ENCODE assay signal across 9 mouse cellular contexts in the genomic region with DNA sequence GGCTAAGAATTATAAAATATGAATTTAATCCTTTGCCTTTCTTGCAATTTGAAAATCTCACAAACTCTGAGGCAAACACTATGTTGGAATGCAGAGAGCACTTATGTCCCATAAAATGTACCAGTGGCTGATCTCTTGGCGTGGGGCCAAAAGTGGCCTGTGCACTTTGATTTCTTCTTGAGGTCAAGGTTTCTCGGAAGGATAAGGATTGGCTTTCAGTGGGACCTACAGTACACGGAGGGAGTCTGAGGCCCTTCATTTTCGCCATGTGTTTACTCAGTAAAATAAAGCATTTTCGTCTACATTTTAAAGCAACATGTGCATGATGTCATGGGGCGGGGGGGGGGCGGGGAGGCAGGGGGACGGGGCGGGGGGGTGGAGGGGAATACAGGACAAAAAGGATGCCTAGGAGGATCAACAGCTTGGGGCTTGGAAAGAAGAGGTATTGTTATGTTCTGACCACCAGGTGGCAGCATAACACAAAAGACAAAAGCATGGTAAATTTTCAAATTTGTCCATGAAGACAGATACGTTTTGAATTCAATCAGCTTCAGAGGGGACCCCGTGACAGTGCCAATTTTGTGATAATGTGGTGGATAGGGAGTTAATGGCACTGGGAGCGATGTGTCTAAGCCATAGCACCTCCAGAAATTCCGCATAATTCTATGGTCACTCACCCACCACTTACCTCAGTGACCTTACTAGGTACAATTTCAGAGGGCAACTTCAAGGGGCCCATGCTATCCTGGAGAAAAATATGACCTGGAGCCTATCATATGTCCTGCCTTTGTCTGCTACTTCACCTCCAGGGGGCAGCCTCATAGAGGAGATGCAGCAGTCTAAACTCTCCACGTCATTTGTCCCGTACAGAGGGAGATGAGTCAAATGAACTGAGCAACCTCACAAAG.
DNase-seq lines count a peak whose midpoint lies in the region; ATAC-seq and TF ChIP-seq lines count a peak whose summit lies in the region.
"Had no signal": no experiment of that assay in that cellular context is flagged by ENCODE, and none has a peak within 500 bp of the region (broad histone marks: within the 10 kb centered on the region; RNA-seq: fewer than 3 reads in every experiment).

No protein-coding gene starts in this region.

- no peak overlapping the region for H3K9ac ChIP-seq in liver, embryonic 14.5 days (replicated peaks)
- no peak overlapping the region for H3K9ac ChIP-seq in liver, embryonic 11.5 days (ENCODE audit: low read depth, low read length)
- no peak overlapping the region for H3K9ac ChIP-seq in lung, embryonic 14.5 days
- H3K9ac ChIP-seq in neural tube, embryonic 14.5 days (replicated peaks; ENCODE audit: low read depth, low read length): no peak overlapping the region

- peak in 2 of 3 experiments; percentile 7 to 28 for DNase-seq in liver, embryonic 14.5 days (ENCODE audit: low read depth in 3 of 3, low spot score in 3 of 3)
- no peak for DNase-seq in liver, embryonic 11.5 days (ENCODE audit: low spot score)
- peak; percentile 61 for DNase-seq in R1 (ENCODE audit: low read depth, low spot score)
- peak; percentile 70 for DNase-seq in cerebellum, adult 9-11 months
- peak; percentile 22 to 48 for DNase-seq in heart, postnatal 14 days
- peak; percentile 86 for DNase-seq in lung, embryonic 14.5 days
- DNase-seq in spleen, postnatal 14 days (ENCODE audit: low spot score in 2 of 2): no peak

- H3K4me3 ChIP-seq in liver, embryonic 14.5 days (ENCODE audit: insufficient read depth in 1 of 2, low read depth in 2 of 2, low read length in 2 of 2): no peak overlapping the region
- H3K4me3 ChIP-seq in liver, embryonic 11.5 days (ENCODE audit: low read depth, low read length): no peak overlapping the region
- no peak overlapping the region for H3K4me3 ChIP-seq in lung, embryonic 14.5 days (ENCODE audit: low read depth, low read length)
- H3K4me3 ChIP-seq in neural tube, embryonic 14.5 days (ENCODE audit: low read depth, low read length): no peak overlapping the region
- H3K4me3 ChIP-seq: megakaryocyte, embryonic 14.5 days had no signal

- ATAC-seq in liver, embryonic 14.5 days (ENCODE audit: insufficient read depth): no peak
- no peak for ATAC-seq in liver, embryonic 11.5 days (replicated peaks; ENCODE audit: low FRiP score)
- peak; percentile 51 for ATAC-seq in lung, embryonic 14.5 days (ENCODE audit: insufficient read depth)
- peak; percentile 61 for ATAC-seq in neural tube, embryonic 14.5 days (ENCODE audit: low read depth)

- no peak overlapping the region for H3K4me2 ChIP-seq in liver, embryonic 14.5 days (ENCODE audit: low read depth)
- no peak overlapping the region for H3K4me2 ChIP-seq in liver, embryonic 11.5 days
- no peak overlapping the region for H3K4me2 ChIP-seq in lung, embryonic 14.5 days
- no peak overlapping the region for H3K4me2 ChIP-seq in neural tube, embryonic 14.5 days (ENCODE audit: low read depth, low read length)

- no peaks in the 10 kb centered on the region for H3K4me1 ChIP-seq in liver, embryonic 14.5 days (replicated peaks; ENCODE audit: control insufficient read depth in 2 of 2, insufficient read depth in 2 of 2, low read length in 1 of 2)
- H3K4me1 ChIP-seq in liver, embryonic 11.5 days (replicated peaks; ENCODE audit: control insufficient read depth, insufficient read depth, low read length): no peaks in the 10 kb centered on the region
- H3K4me1 ChIP-seq in lung, embryonic 14.5 days (ENCODE audit: insufficient read depth): no peaks in the 10 kb centered on the region
- H3K4me1 ChIP-seq in neural tube, embryonic 14.5 days (ENCODE audit: control insufficient read depth, insufficient read depth, low read length): no peaks in the 10 kb centered on the region

- H3K27ac ChIP-seq in liver, embryonic 14.5 days: no peak overlapping the region
- H3K27ac ChIP-seq in liver, embryonic 11.5 days (ENCODE audit: low read depth, low read length): no peak overlapping the region
- no peak overlapping the region for H3K27ac ChIP-seq in lung, embryonic 14.5 days (ENCODE audit: low read depth)
- H3K27ac ChIP-seq in neural tube, embryonic 14.5 days (ENCODE audit: low read depth, low read length): no peak overlapping the region

- TF ChIP-seq EP300 in liver, embryonic 14.5 days (IDR thresholded peaks at IDR 0.05; ENCODE audit: low read depth): no peak

- WGBS in liver, embryonic 14.5 days (ENCODE audit: insufficient replicate concordance): 21% methylated on average over 15 of the region's 15 CpGs
- 32% methylated on average over 14 of the region's 15 CpGs for WGBS in liver, embryonic 11.5 days
- 20% methylated on average over 15 of the region's 15 CpGs for WGBS in lung, embryonic 14.5 days
- 28% methylated on average over 15 of the region's 15 CpGs for WGBS in neural tube, embryonic 14.5 days

- peak; percentile 46; the same call in 1 of the 2 replicates for TF ChIP-seq CTCF in liver, embryonic 14.5 days (IDR thresholded peaks at IDR 0.05; ENCODE audit: low read depth)
- TF ChIP-seq CTCF in lung, embryonic 14.5 days (IDR thresholded peaks at IDR 0.05; ENCODE audit: low read depth): peak; percentile 68

- H3K9me3 ChIP-seq in liver, embryonic 14.5 days (ENCODE audit: control insufficient read depth, low read length): no peaks in the 10 kb centered on the region
- H3K9me3 ChIP-seq in liver, embryonic 11.5 days (ENCODE audit: control insufficient read depth, low read length): no peaks in the 10 kb centered on the region
- no peaks in the 10 kb centered on the region for H3K9me3 ChIP-seq in lung, embryonic 14.5 days (ENCODE audit: low read depth, low read length)
- H3K9me3 ChIP-seq in neural tube, embryonic 14.5 days (ENCODE audit: control insufficient read depth, low read length): no peaks in the 10 kb centered on the region
- H3K9me3 ChIP-seq: megakaryocyte, embryonic 14.5 days had no signal

- H3K36me3 ChIP-seq in liver, embryonic 14.5 days (replicated peaks; ENCODE audit: control insufficient read depth, insufficient read depth, low read depth): no peaks in the 10 kb centered on the region
- no peaks in the 10 kb centered on the region for H3K36me3 ChIP-seq in liver, embryonic 11.5 days (ENCODE audit: control insufficient read depth, insufficient read depth, low read length)
- no peaks in the 10 kb centered on the region for H3K36me3 ChIP-seq in lung, embryonic 14.5 days (ENCODE audit: insufficient read depth)
- H3K36me3 ChIP-seq in neural tube, embryonic 14.5 days (ENCODE audit: control insufficient read depth, insufficient read depth, low read length): no peaks in the 10 kb centered on the region

- intact Hi-C loops in heart, postnatal 14 days (cut with DNase I): loop anchor here (1.0 to 10.0 kb wide), 3 partner anchors 231 to 747 kb away; no protein-coding TSS in a partner anchor

- no peaks in the 10 kb centered on the region for H3K27me3 ChIP-seq in liver, embryonic 14.5 days (ENCODE audit: control insufficient read depth, insufficient read depth, low read length)
- no peaks in the 10 kb centered on the region for H3K27me3 ChIP-seq in liver, embryonic 11.5 days (replicated peaks; ENCODE audit: control insufficient read depth, insufficient read depth, low read length)
- no peaks in the 10 kb centered on the region for H3K27me3 ChIP-seq in lung, embryonic 14.5 days (ENCODE audit: insufficient read depth, low read length)
- no peaks in the 10 kb centered on the region for H3K27me3 ChIP-seq in neural tube, embryonic 14.5 days (ENCODE audit: control insufficient read depth, insufficient read depth, low read length)

Comparison
In these comparisons a context has a peak if more than half of its experiments do, and no peak if none do; other contexts are left out.
1. DNase-seq: peak in liver, embryonic 14.5 days (2 of 3), R1 (single experiment), cerebellum, adult 9-11 months (single experiment), heart, postnatal 14 days (2 of 2) and lung, embryonic 14.5 days (single experiment); none in liver, embryonic 11.5 days (single experiment) and spleen, postnatal 14 days (0 of 2).
2. ATAC-seq: peak in lung, embryonic 14.5 days (single experiment) and neural tube, embryonic 14.5 days (single experiment); none in liver, embryonic 14.5 days (single experiment) and liver, embryonic 11.5 days (single experiment).